Mouse (Mus musculus) splenic B cell, adult 2 months (primary cell): Measurements from ENCODE around the gene Podn.
A peak's percentile ranks its signal among the peaks of the same experiment; 100 is the strongest.

ENCODE experiments used
- DNase-seq: peaks from one replicate; pipeline ENCODE4 v3.0.0-alpha.2; 2011; ENCODE audit warnings: low read depth, low spot score
- H3K27me3 ChIP-seq: 2 replicates; pipeline ENCODE4 v1.6.1; 2012; ENCODE audit warnings: mild to moderate bottlenecking, low read length, moderate library complexity, mixed read lengths; ENCODE audit not compliant: control insufficient read depth, poor library complexity, insufficient read depth, severe bottlenecking
- H3K36me3 ChIP-seq: 2 replicates; pipeline ENCODE4 v1.6.1; 2012; ENCODE audit warnings: mild to moderate bottlenecking, low read length, moderate library complexity, mixed read lengths; ENCODE audit not compliant: control insufficient read depth, poor library complexity, insufficient read depth, severe bottlenecking

The Podn gene

GRCm38 (mm10) chr4:108015067-108015765, 81.0 kb downstream of the Podn start:
- no peaks in the 10 kb centered on the region for H3K27me3 ChIP-seq
- H3K36me3 ChIP-seq = no peaks in the 10 kb centered on the region
- DNase-seq = no peak

DNA sequence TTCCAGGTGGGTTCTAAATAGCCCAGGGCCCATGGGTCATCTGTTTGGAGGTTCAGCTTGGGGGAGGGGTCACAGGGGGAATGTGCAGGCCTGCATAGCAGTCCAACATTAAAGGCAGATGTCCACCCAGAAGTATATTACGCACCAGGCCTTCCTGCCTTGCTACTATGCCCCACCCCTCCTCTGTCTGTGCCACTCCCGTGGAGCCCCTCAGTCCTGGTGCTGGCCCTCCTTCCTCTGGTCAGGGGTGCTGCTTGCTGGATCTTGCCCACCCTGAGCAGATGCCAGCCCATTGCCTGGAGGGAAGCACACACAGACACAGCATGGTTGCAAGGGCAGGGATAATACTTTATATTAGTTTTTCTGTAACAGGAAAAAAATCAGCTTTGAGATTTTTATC, 81.8 kb downstream of the Podn start:
- DNase-seq = no peak
- H3K27me3 ChIP-seq = no peaks in the 10 kb centered on the region
- no peaks in the 10 kb centered on the region for H3K36me3 ChIP-seq

GRCm38 (mm10) chr4:108008541-108008940, 87.7 kb downstream of the Podn start:
- no peak for DNase-seq
- Histone ChIP-seq H3K27me3 (no peaks in the 10 kb centered on the region), H3K36me3 (no peaks in the 10 kb centered on the region)

DNA sequence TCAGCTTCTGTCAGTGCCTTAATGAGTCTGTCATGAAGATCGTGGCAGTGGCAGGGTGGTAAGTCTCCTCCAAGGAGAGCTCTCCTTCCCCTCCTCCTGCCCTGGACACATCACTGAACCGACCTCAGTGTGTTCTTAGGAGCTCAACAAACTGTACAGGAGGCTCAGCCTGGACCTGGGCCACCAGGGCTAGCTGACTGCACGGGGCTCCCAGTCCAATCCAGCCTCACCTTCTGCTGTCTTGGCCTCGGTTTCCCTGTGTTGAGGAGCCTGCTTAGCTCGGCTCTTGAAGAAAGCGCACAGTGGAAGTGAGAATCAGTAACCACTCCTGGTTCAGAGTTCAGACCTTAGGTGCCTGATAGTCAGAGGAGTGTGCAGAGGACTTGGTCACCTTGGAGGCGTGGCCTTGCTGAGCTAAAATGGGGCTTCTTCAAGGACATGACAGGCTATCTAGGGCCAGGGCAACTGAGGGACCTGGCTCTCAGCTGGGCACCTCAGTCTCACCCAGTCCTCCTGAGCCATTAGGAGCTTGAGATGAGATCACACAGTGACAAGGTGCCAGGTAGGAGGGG, 88.6 kb downstream of the Podn start:
- no peaks in the 10 kb centered on the region for H3K36me3 ChIP-seq
- H3K27me3 ChIP-seq = no peaks in the 10 kb centered on the region
- DNase-seq = no peak

GRCm38 (mm10) chr4:108005328-108005727, 90.9 kb downstream of the Podn start:
- H3K36me3 ChIP-seq = no peaks in the 10 kb centered on the region
- DNase-seq = no peak

DNA sequence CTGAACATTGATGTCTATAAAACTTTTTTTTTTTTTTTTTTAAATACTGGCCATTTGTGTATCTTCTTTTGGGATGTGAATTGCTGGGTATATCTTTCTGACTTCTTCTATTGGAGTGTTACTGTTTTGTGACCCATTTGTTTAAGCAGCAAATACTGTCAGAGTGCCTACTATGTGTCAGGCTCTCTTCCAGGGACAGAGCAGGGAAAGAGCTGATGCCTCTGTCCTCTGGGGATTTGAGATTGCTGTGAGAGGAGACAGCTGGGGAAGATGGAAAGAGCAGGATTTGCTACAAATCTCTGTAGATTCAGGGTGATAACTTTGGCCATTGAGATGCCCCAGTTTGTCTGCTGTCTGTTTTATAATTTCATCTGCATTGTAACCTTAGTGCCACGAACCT, 96.9 kb downstream of the Podn start:
- Histone ChIP-seq H3K27me3 (no peaks in the 10 kb centered on the region), H3K36me3 (no peaks in the 10 kb centered on the region)
- no peak for DNase-seq

More at GRCm38 (mm10) chr4:108005328-108005727, 90.9 kb downstream of the Podn start:
- no peaks in the 10 kb centered on the region for H3K27me3 ChIP-seq

DNA sequence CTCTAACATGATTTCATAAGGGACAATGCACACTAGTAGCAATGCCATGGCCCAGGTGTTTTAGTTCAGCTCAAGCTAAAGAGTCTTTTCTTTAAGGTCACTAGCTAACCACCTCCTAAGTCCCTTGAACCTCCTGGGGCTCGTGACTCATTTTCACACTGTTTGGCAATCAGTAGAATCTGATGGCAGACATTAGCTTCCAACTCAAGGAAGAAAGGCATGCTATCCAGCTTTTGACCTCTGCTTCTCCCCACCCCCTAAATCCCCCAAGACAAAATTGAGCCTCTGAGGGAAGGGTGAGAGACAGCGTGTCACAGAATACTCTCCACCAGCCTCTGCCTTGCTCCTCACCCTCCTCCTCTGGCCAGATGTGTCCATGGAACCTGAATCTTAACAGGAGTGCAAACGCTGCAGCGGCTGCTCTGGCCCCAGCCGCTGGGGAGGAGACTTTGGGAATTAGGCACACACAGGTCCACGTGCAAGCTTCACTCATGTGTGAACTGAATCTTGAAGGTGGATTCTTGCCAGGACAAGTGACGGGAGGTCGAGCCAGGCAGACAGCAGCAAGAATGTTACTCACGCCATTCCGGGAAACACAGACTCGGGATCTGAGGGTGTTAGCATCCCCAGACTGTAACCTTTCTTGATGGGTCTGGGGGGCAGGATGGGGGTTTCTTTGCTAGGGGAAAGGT, 97.5 kb downstream of the Podn start:
- H3K36me3 ChIP-seq = no peaks in the 10 kb centered on the region
- H3K27me3 ChIP-seq = no peaks in the 10 kb centered on the region
- no peak for DNase-seq

DNA sequence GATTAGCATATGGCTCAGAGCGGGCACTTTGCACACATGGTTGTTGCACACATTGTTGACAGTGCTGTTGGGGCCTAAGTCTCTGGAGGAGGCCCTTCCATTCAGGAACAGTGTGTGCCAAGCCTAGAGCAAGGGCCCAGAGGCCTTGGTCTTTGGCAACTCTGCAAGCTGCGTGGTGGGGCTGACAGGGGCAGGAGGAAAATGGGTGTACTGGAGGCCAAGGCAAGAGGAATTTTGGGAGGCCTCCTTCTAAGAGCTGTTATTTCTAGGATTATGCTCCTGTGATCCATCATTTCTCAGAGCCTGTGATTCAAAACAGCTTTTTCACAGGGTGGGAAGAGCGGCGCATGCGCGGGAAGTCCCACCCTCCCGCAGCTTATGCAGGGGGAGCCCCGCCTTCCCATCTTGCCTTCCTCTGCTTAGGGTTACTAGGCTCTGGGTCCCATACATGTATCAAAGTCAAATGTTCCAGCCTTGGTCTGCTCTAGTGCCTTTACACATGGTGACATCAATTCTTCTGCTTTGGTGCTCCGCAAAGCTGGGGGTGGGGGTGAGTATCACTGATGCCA, 99.7 kb downstream of the Podn start:
- Histone ChIP-seq H3K27me3 (no peaks in the 10 kb centered on the region), H3K36me3 (no peaks in the 10 kb centered on the region)
- DNase-seq = no peak

DNA sequence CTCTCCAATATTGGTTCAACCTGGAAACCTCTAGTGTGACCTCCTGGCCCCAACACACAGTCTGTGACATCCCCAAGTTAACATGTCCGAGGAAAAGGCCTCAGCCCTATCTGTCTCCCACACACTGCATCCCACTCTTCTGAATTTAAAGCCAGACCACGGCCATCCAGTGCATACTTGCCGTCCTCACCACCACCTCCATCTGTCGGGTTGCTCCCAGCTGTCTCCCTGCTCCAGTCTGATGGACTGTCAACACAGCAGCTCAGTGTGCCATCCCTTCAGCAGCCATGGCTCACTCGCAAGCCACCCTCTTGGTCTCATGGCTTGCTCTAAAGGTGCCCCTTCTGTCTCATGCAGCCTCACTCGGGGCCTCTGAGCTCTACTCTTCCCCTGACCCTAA, 100.5 kb downstream of the Podn start:
- no peak for DNase-seq
- no peaks in the 10 kb centered on the region for H3K27me3 ChIP-seq

DNA sequence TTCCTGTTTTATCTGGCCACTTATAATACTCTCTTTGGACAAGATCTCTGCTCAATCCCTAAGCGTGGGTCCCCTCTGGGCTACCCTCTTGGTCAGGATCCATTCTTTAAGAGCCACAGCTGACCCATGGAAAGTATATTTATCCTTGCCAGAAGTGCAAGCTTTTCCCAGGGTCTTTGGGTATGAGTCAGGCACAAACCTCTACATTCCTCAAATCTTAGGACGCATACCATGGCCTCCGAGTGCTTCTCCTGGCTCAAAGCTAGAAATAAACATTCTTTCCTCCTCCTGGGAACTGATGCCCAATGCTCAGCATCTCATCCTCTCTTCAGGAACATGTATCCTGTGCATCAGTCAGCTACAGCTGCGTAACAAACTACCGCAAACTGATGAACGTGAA, 101.2 kb downstream of the Podn start:
- Histone ChIP-seq H3K27me3 (no peaks in the 10 kb centered on the region), H3K36me3 (no peaks in the 10 kb centered on the region)
- no peak for DNase-seq

More for the DNA sequence above, 100.5 kb downstream of the Podn start:
- no peaks in the 10 kb centered on the region for H3K36me3 ChIP-seq

- no peak for DNase-seq
- Histone ChIP-seq H3K27me3 (no peaks in the 10 kb centered on the region), H3K36me3 (no peaks in the 10 kb centered on the region)
Observed at GRCm38 (mm10) chr4:107991879-107992278, 104.4 kb downstream of the Podn start.

GRCm38 (mm10) chr4:107990818-107991217, 105.4 kb downstream of the Podn start:
- no peak for DNase-seq
- no peaks in the 10 kb centered on the region for H3K27me3 ChIP-seq

GRCm38 (mm10) chr4:107988931-107989330, 107.3 kb downstream of the Podn start:
- H3K27me3 ChIP-seq = no peaks in the 10 kb centered on the region
- peak; percentile 78 for DNase-seq
- no peaks in the 10 kb centered on the region for H3K36me3 ChIP-seq

More at GRCm38 (mm10) chr4:107990818-107991217, 105.4 kb downstream of the Podn start:
- no peaks in the 10 kb centered on the region for H3K36me3 ChIP-seq

DNA sequence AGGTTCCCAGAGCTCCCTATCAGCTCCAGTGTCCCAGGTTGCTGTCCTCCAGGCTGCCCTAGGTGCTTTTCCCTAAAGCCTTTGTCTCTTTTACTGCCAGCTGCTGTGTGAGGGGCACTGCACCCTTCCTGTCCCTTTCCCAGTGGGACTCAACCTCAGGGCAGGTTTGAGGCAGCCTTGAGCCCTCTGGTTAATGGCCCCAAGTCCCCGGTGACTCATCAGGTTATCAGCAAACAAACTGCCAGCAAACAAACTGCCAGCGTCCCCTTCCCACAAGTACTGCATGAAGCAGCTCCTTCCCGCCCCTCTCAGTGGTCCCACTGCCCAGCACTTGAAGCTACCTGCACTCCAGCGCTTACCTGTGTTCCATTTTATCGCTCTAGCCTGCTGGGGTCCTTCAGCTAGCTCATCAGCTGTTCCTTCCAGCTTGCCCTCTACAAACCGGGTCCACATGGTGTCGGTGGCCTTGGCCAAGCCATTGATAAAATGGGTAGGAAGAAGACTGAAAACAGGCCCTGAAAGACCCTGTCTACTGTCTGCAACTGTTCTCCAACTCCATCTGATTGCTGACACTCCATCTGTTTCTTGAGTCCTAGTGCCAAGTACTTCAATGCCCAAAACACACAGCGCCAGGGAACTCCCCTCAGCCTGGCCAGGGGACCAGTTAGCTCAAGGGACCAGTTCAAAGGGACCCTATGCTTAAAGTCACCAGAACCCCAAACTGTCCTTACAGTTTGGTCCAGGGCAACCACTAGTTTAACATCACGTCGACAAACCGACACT, 109.7 kb downstream of the Podn start:
- no peak for DNase-seq
- Histone ChIP-seq H3K36me3 (no peaks in the 10 kb centered on the region), H3K27me3 (no peaks in the 10 kb centered on the region)
